Mouse (Mus musculus): ENCODE results near the gene Esyt3.

GRCm38 (mm10) chr9:99363076-99363475 is 4.7 kb upstream of the Esyt3 start:
- TF ChIP-seq TCF12 (IDR thresholded peaks at IDR 0.05; ENCODE audit: insufficient read depth, poor library complexity, severe bottlenecking), result no peak
- no peak for TF ChIP-seq USF1 (IDR thresholded peaks at IDR 0.05; ENCODE audit: low read depth)
